Mouse (Mus musculus) liver, embryonic 14.5 days (tissue): Measurements from ENCODE around the gene Lyg1. TPM values are rescaled to one million over a fixed set of nuclear protein-coding genes. Genes with fewer than 3 reads are reported as not detected.

Experiments
- ATAC-seq: fragments of 200-750 bp; cut with Nextera tagmentation; 2 replicates; pipeline ENCODE4 v1.8.0; 2017; ENCODE audit warnings: moderate number of reproducible peaks, mild to moderate bottlenecking, moderate library complexity; ENCODE audit not compliant: insufficient read depth
- DNase-seq, 3 experiments: peaks; one replicate each; pipeline ENCODE4 v3.0.0-alpha.2; 2012 to 2013; ENCODE audit warnings: low read depth in 3 of 3, low spot score in 3 of 3
- H3K27ac ChIP-seq: fragments of 300-500 bp; sonication (generic); 2 replicates; pipeline ENCODE4 v1.5.1; 2014; ENCODE audit warnings: moderate library complexity, mild to moderate bottlenecking, control low read depth, inconsistent platforms
- H3K27me3 ChIP-seq: fragments of 300-500 bp; sonication (generic); 2 replicates; pipeline ENCODE4 v1.6.1; 2014; ENCODE audit warnings: mild to moderate bottlenecking, low read length, moderate library complexity; ENCODE audit not compliant: control insufficient read depth, insufficient read depth
- H3K36me3 ChIP-seq: fragments of 300-500 bp; sonication (generic); replicated peaks from 2 replicates; pipeline ENCODE4 v1.6.1; 2014; ENCODE audit warnings: low read depth; ENCODE audit not compliant: control insufficient read depth, insufficient read depth
- H3K4me1 ChIP-seq, 2 experiments: fragments of 200-500 bp in 1 of 2; fragments of 300-500 bp in 1 of 2; sonication (generic) in 1 of 2; replicated peaks; 2 replicates each; pipeline ENCODE4 v1.6.1; 2012 to 2014; ENCODE audit warnings: antibody characterized with exemption in 1 of 2, inconsistent platforms in 1 of 2, low read length in 1 of 2; ENCODE audit not compliant: control insufficient read depth in 2 of 2, insufficient read depth in 2 of 2
- H3K4me2 ChIP-seq: fragments of 300-500 bp; sonication (generic); 2 replicates; pipeline ENCODE4 v1.6.1; 2014; ENCODE audit warnings: low read depth, mild to moderate bottlenecking, control low read depth, moderate library complexity
- H3K4me3 ChIP-seq, 2 experiments: fragments of 200-500 bp in 1 of 2; fragments of 300-500 bp in 1 of 2; sonication (generic) in 1 of 2; 2 replicates each; pipeline ENCODE4 v1.5.1; 2012 to 2014; ENCODE audit warnings: low read depth in 2 of 2, low read length in 2 of 2, mild to moderate bottlenecking in 2 of 2, control low read depth in 1 of 2, inconsistent platforms in 1 of 2, moderate library complexity in 1 of 2; ENCODE audit not compliant: insufficient read depth in 1 of 2
- H3K9ac ChIP-seq: fragments of 300-500 bp; sonication (generic); replicated peaks from 2 replicates; pipeline ENCODE4 v1.6.1; 2014; ENCODE audit warnings: mild to moderate bottlenecking, control low read depth, moderate library complexity
- H3K9me3 ChIP-seq: fragments of 300-500 bp; sonication (generic); 2 replicates; pipeline ENCODE4 v1.6.1; 2016; ENCODE audit warnings: low read length, mixed read lengths; ENCODE audit not compliant: control insufficient read depth
- CTCF ChIP-seq: IDR thresholded peaks from 2 replicates; pipeline ENCODE4 v1.5.1; 2016; ENCODE audit warnings: antibody characterized with exemption, low read depth, control low read depth
- EP300 ChIP-seq: IDR thresholded peaks from 2 replicates; pipeline ENCODE4 v1.6.1; 2016; ENCODE audit warnings: antibody characterized with exemption, low read depth
- WGBS: fragments of 180-500 bp; shearing (Covaris S2); extraction: QIAGEN DNeasy Blood & Tissue Kit; methylation state at CpG from one replicate; pipeline ENCODE4 v1.1.7; 2014; ENCODE audit not compliant: insufficient replicate concordance; 5-methylcytosine and 5-hydroxymethylcytosine counted together
- polyA plus RNA-seq, 2 experiments: library from polyadenylated mRNA; depleted of rRNA in 1 of 2; stranded (reverse) in 1 of 2; unstranded in 1 of 2; fragments of >200 nt; fragmentation: Nextera tagmentation in 1 of 2; extraction: Ambion mirVana in 1 of 2; gene quantifications; 2 replicates each; pipeline versions ENCODE4 v1.2.1 to v1.2.3; 2012 to 2014

The Lyg1 gene
- polyA plus RNA-seq, 2 experiments, result not detected

GRCm38 (mm10) chr1:37912751-37913150, 44.8 kb downstream of the Lyg1 start:
- DNase-seq, result no peak
- WGBS, result 74% methylated on average over 2 of the region's 2 CpGs
- Histone ChIP-seq H3K9ac (no peak overlapping the region), H3K4me3 (no peak overlapping the region), H3K27ac (no peak overlapping the region), H3K9me3 (no peaks in the 10 kb centered on the region), H3K27me3 (no peaks in the 10 kb centered on the region), H3K36me3 (no peaks in the 10 kb centered on the region), H3K4me1 (no peaks in the 10 kb centered on the region), H3K4me2 (no peak overlapping the region)
- TF ChIP-seq CTCF, result no peak
- no peak for TF ChIP-seq EP300
- ATAC-seq, result no peak

DNA sequence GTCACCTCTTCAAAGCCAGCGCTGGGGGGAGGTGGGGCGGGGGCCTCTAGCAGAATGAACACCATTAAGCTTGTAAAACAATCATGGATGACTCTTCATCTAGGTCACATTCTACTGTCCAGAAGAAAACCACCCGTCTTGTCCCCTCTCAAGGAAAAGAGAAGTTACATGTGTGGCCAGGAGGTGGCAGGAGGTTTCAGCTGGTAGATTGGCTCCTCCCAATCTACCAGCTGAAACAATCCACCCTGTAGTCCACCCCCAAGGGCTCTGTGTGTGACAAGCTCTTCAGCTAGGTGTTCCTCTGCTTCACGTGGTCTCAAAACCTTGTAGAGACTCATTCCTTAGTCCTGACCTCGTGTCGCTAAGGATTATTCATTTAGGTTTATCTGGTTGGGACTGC, 54.4 kb downstream of the Lyg1 start:
- H3K9ac ChIP-seq, result no peak overlapping the region
- no peak overlapping the region for H3K27ac ChIP-seq
- no peak overlapping the region for H3K4me3 ChIP-seq
- peaks cover 8% of the 10 kb centered on the region for H3K36me3 ChIP-seq
- 0 out of 4 replicates have a peak, but pooled peaks cover 0 to 2% of the 10 kb centered on the region in 2 experiments for H3K4me1 ChIP-seq
- ATAC-seq (no peak), DNase-seq (no peak)
- H3K9me3 ChIP-seq, result no peaks in the 10 kb centered on the region
- no peak overlapping the region for H3K4me2 ChIP-seq
- TF ChIP-seq EP300, result no peak
- peak; percentile 40 for TF ChIP-seq CTCF
- 26% methylated on average over 6 of the region's 6 CpGs for WGBS
- no peaks in the 10 kb centered on the region for H3K27me3 ChIP-seq

GRCm38 (mm10) chr1:37900288-37900687, 57.3 kb downstream of the Lyg1 start:
- no peak overlapping the region for H3K9ac ChIP-seq
- 64% methylated on average over 6 of the region's 6 CpGs for WGBS
- H3K4me1 ChIP-seq, result no peaks in the 10 kb centered on the region
- no peak overlapping the region for H3K4me3 ChIP-seq
- H3K27me3 ChIP-seq, result no peaks in the 10 kb centered on the region
- no peak overlapping the region for H3K4me2 ChIP-seq
- H3K9me3 ChIP-seq, result no peaks in the 10 kb centered on the region
- ATAC-seq, result no peak
- H3K27ac ChIP-seq, result no peak overlapping the region
- DNase-seq, result no peak
- H3K36me3 ChIP-seq, result peaks cover 28% of the 10 kb centered on the region
- no peak for TF ChIP-seq EP300
- no peak for TF ChIP-seq CTCF

GRCm38 (mm10) chr1:37899816-37900215, 57.7 kb downstream of the Lyg1 start:
- WGBS, result 74% methylated on average over 4 of the region's 4 CpGs
- H3K36me3 ChIP-seq, result peaks cover 32% of the 10 kb centered on the region
- DNase-seq (no peak), ATAC-seq (no peak)
- TF ChIP-seq EP300 (no peak), CTCF (no peak)
- H3K4me3 ChIP-seq, result no peak overlapping the region
- no peak overlapping the region for H3K27ac ChIP-seq
- H3K27me3 ChIP-seq, result no peaks in the 10 kb centered on the region
- no peak overlapping the region for H3K4me2 ChIP-seq
- H3K4me1 ChIP-seq, result no peaks in the 10 kb centered on the region
- no peak overlapping the region for H3K9ac ChIP-seq
- no peaks in the 10 kb centered on the region for H3K9me3 ChIP-seq

Other genes starting within 250 kb of the Lyg1 start
- gene 2010300C02Rik, start 237.7 kb downstream of the Lyg1 start, polyA plus RNA-seq (2012; rRNA removed), result 0.09 and 0.12 TPM in 2 replicates
- gene 2010300C02Rik, start 237.7 kb downstream of the Lyg1 start, polyA plus RNA-seq (2014; fragmentation: Nextera tagmentation; extraction: Ambion mirVana), result 0.15 TPM in 1 of 2 replicates, not detected in the other
- 0.48 and 0.83 TPM in 2 replicates for gene Tsga10, start 91.3 kb downstream of the Lyg1 start, polyA plus RNA-seq (2012; rRNA removed)
- 0.90 and 1.4 TPM in 2 replicates for gene Tsga10, start 91.3 kb downstream of the Lyg1 start, polyA plus RNA-seq (2014; fragmentation: Nextera tagmentation; extraction: Ambion mirVana)
- 2.3 and 2.8 TPM in 2 replicates for gene Lipt1, start 86.0 kb downstream of the Lyg1 start, polyA plus RNA-seq (2012; rRNA removed)
- 3.5 and 3.7 TPM in 2 replicates for gene Lipt1, start 86.0 kb downstream of the Lyg1 start, polyA plus RNA-seq (2014; fragmentation: Nextera tagmentation; extraction: Ambion mirVana)
- gene Mitd1, start 67.3 kb downstream of the Lyg1 start, polyA plus RNA-seq (2012; rRNA removed), result 8.7 and 14.8 TPM in 2 replicates
- gene Mitd1, start 67.3 kb downstream of the Lyg1 start, polyA plus RNA-seq (2014; fragmentation: Nextera tagmentation; extraction: Ambion mirVana), result 14.7 and 15.9 TPM in 2 replicates
- 40.5 and 72.5 TPM in 2 replicates for gene Mrpl30, start 67.3 kb downstream of the Lyg1 start, polyA plus RNA-seq (2012; rRNA removed)
- 189 and 200 TPM in 2 replicates for gene Mrpl30, start 67.3 kb downstream of the Lyg1 start, polyA plus RNA-seq (2014; fragmentation: Nextera tagmentation; extraction: Ambion mirVana)
- gene Lyg2, start 41.3 kb downstream of the Lyg1 start, polyA plus RNA-seq (2012; rRNA removed), result 0.01 TPM in 1 of 2 replicates, not detected in the other
- gene Lyg2, start 41.3 kb downstream of the Lyg1 start, polyA plus RNA-seq (2014; fragmentation: Nextera tagmentation; extraction: Ambion mirVana), result not detected in 2 replicates
- 9.7 and 20.5 TPM in 2 replicates for gene Txndc9, start 40.1 kb upstream of the Lyg1 start, polyA plus RNA-seq (2012; rRNA removed)
- gene Txndc9, start 40.1 kb upstream of the Lyg1 start, polyA plus RNA-seq (2014; fragmentation: Nextera tagmentation; extraction: Ambion mirVana), result 59.1 and 65.9 TPM in 2 replicates
- gene Eif5b, start 40.3 kb upstream of the Lyg1 start, polyA plus RNA-seq (2012; rRNA removed), result 16.8 and 23.9 TPM in 2 replicates
- gene Eif5b, start 40.3 kb upstream of the Lyg1 start, polyA plus RNA-seq (2014; fragmentation: Nextera tagmentation; extraction: Ambion mirVana), result 14.0 and 16.2 TPM in 2 replicates
- gene Rev1, start 172.0 kb upstream of the Lyg1 start, polyA plus RNA-seq (2012; rRNA removed), result 11.6 and 14.6 TPM in 2 replicates
- gene Rev1, start 172.0 kb upstream of the Lyg1 start, polyA plus RNA-seq (2014; fragmentation: Nextera tagmentation; extraction: Ambion mirVana), result 13.0 and 14.1 TPM in 2 replicates